Mouse (Mus musculus) C2C12 (cell line): Measurements from ENCODE around the gene Skap1.

ENCODE experiments used
- CTCF ChIP-seq: IDR thresholded peaks from one replicate; pipeline ENCODE4 v1.5.1; 2011; ENCODE audit not compliant: control insufficient read depth, insufficient read depth, insufficient read length
- MYOD1 ChIP-seq: IDR thresholded peaks from one replicate; pipeline ENCODE4 v1.6.1; 2011; ENCODE audit warnings: low read depth; ENCODE audit not compliant: control insufficient read depth, insufficient read length

- TF ChIP-seq CTCF (no peak), MYOD1 (no peak)
Observed at GRCm38 (mm10) chr11:96637927-96638326, 173.5 kb downstream of the Skap1 start.
